Mouse (Mus musculus): ENCODE results near the gene 1700034J05Rik. TPM values are rescaled to one million over a fixed set of nuclear protein-coding genes. Genes with fewer than 3 reads are reported as not detected.

The 1700034J05Rik gene
- total RNA-seq, 2 experiments from 2014 or later = not detected

- DNase-seq (ENCODE audit: low spot score in 2 of 2) = no peak
These were observed 25.2 kb downstream of the 1700034J05Rik start for GRCm38 (mm10) chr6:146929031-146929430.

- DNase-seq (ENCODE audit: low spot score in 2 of 2) = no peak
These were observed 26.1 kb downstream of the 1700034J05Rik start for GRCm38 (mm10) chr6:146928108-146928507.

GRCm38 (mm10) chr6:146926415-146926980 lies 27.7 kb downstream of the 1700034J05Rik start:
- no peak for DNase-seq (ENCODE audit: low spot score in 2 of 2)

GRCm38 (mm10) chr6:146918341-146918740 lies 35.9 kb downstream of the 1700034J05Rik start:
- DNase-seq (ENCODE audit: low spot score in 2 of 2) = no peak

GRCm38 (mm10) chr6:146917396-146917795 lies 36.8 kb downstream of the 1700034J05Rik start:
- DNase-seq (ENCODE audit: low spot score in 2 of 2) = no peak

- peak in 1 of 2 experiments; percentile 36 for DNase-seq (ENCODE audit: low spot score in 2 of 2)
These were observed 38.4 kb downstream of the 1700034J05Rik start for GRCm38 (mm10) chr6:146915808-146916207.

GRCm38 (mm10) chr6:146913489-146914198 lies 40.6 kb downstream of the 1700034J05Rik start:
- no peak for DNase-seq (ENCODE audit: low spot score in 2 of 2)

- no peak for DNase-seq (ENCODE audit: low spot score in 2 of 2)
These were observed 41.3 kb downstream of the 1700034J05Rik start for GRCm38 (mm10) chr6:146912835-146913488.

- DNase-seq (ENCODE audit: low spot score in 2 of 2) = no peak
These were observed 43.4 kb downstream of the 1700034J05Rik start for GRCm38 (mm10) chr6:146910801-146911200.

GRCm38 (mm10) chr6:146909725-146910489 lies 44.3 kb downstream of the 1700034J05Rik start:
- no peak for DNase-seq (ENCODE audit: low spot score in 2 of 2)

- no peak for DNase-seq (ENCODE audit: low spot score in 2 of 2)
These were observed 45.4 kb downstream of the 1700034J05Rik start for GRCm38 (mm10) chr6:146908801-146909200.

GRCm38 (mm10) chr6:146907795-146908190 lies 46.4 kb downstream of the 1700034J05Rik start:
- no peak for DNase-seq (ENCODE audit: low spot score in 2 of 2)

- no peak for DNase-seq (ENCODE audit: low spot score in 2 of 2)
These were observed 47.0 kb downstream of the 1700034J05Rik start for GRCm38 (mm10) chr6:146907061-146907794.

- DNase-seq (ENCODE audit: low spot score in 2 of 2) = no peak
These were observed 48.0 kb downstream of the 1700034J05Rik start for GRCm38 (mm10) chr6:146906000-146906786.

- no peak for DNase-seq (ENCODE audit: low spot score in 2 of 2)
These were observed 49.5 kb downstream of the 1700034J05Rik start for GRCm38 (mm10) chr6:146904707-146905106.

GRCm38 (mm10) chr6:146903632-146904031 lies 50.6 kb downstream of the 1700034J05Rik start:
- no peak for DNase-seq (ENCODE audit: low spot score in 2 of 2)

- no peak for DNase-seq (ENCODE audit: low spot score in 2 of 2)
These were observed 52.3 kb downstream of the 1700034J05Rik start for GRCm38 (mm10) chr6:146901929-146902328.

Measured in layer of hippocampus, adult 18-20 months (tissue).